Comparison of ENCODE assay signal across 9 mouse cellular contexts in genomic region chr2:132444442-132445161, GRCm38 (mm10). TPM values are rescaled to one million over a fixed set of nuclear protein-coding genes. Genes with fewer than 3 reads are reported as not detected.
A peak's percentile ranks its signal among the peaks of the same experiment; 100 is the strongest.
DNase-seq lines count a peak whose midpoint lies in the region; ATAC-seq and TF ChIP-seq lines count a peak whose summit lies in the region.
"Had no signal": no experiment of that assay in that cellular context is flagged by ENCODE, and none has a peak within 500 bp of the region (broad histone marks: within the 10 kb centered on the region; RNA-seq: fewer than 3 reads in every experiment).

No protein-coding gene starts in this region.

- no peak overlapping the region for H3K9ac ChIP-seq in kidney, embryonic 14.5 days (ENCODE audit: low read depth, low read length)
- H3K9ac ChIP-seq in forebrain, postnatal 0 days: no peak overlapping the region
- H3K9ac ChIP-seq in intestine, embryonic 16.5 days (ENCODE audit: low read depth, low read length): no peak overlapping the region

- no peak overlapping the region for H3K4me2 ChIP-seq in kidney, embryonic 14.5 days (replicated peaks; ENCODE audit: low read depth, low read length)
- no peak overlapping the region for H3K4me2 ChIP-seq in forebrain, postnatal 0 days (ENCODE audit: low read depth)
- H3K4me2 ChIP-seq in intestine, embryonic 16.5 days (ENCODE audit: low read depth, low read length): no peak overlapping the region

- no peak for TF ChIP-seq POLR2A in lung, adult 2 months (IDR thresholded peaks at IDR 0.05; ENCODE audit: borderline replicate concordance, extremely low read depth, low read depth, low read length)

- no peak overlapping the region for H3K27ac ChIP-seq in kidney, embryonic 14.5 days (ENCODE audit: low read depth, low read length)
- no peak overlapping the region for H3K27ac ChIP-seq in forebrain, postnatal 0 days (ENCODE audit: low read depth, low read length)
- no peak overlapping the region for H3K27ac ChIP-seq in midbrain, embryonic 10.5 days (replicated peaks)
- H3K27ac ChIP-seq in intestine, embryonic 16.5 days (ENCODE audit: low read length): no peak overlapping the region

- no peak overlapping the region for H3K4me3 ChIP-seq in kidney, embryonic 14.5 days (ENCODE audit: low read length)
- H3K4me3 ChIP-seq in forebrain, postnatal 0 days (ENCODE audit: low read depth, low read length): no peak overlapping the region
- H3K4me3 ChIP-seq in midbrain, embryonic 10.5 days: no peak overlapping the region
- H3K4me3 ChIP-seq in intestine, embryonic 16.5 days (ENCODE audit: low read length): no peak overlapping the region
- no peak overlapping the region for H3K4me3 ChIP-seq in lung, adult 2 months (replicated peaks; ENCODE audit: extremely low read depth, low read depth, low read length)

- H3K9me3 ChIP-seq in kidney, embryonic 14.5 days (ENCODE audit: control insufficient read depth, low read length): no peaks in the 10 kb centered on the region
- H3K9me3 ChIP-seq in forebrain, postnatal 0 days (ENCODE audit: low read length): no peaks in the 10 kb centered on the region
- H3K9me3 ChIP-seq in midbrain, embryonic 10.5 days (replicated peaks): no peaks in the 10 kb centered on the region
- no peaks in the 10 kb centered on the region for H3K9me3 ChIP-seq in intestine, embryonic 16.5 days (ENCODE audit: control insufficient read depth, low read length)

- no peaks in the 10 kb centered on the region for H3K36me3 ChIP-seq in kidney, embryonic 14.5 days (ENCODE audit: control insufficient read depth, insufficient read depth, low read length)
- no peaks in the 10 kb centered on the region for H3K36me3 ChIP-seq in forebrain, postnatal 0 days (ENCODE audit: insufficient read depth)
- H3K36me3 ChIP-seq in midbrain, embryonic 10.5 days: no peaks in the 10 kb centered on the region
- no peaks in the 10 kb centered on the region for H3K36me3 ChIP-seq in intestine, embryonic 16.5 days (ENCODE audit: control insufficient read depth, insufficient read depth, low read length)

- WGBS in kidney, embryonic 14.5 days: 24% methylated on average over 11 of the region's 11 CpGs
- WGBS in forebrain, postnatal 0 days: 5% methylated on average over 11 of the region's 11 CpGs
- 39% methylated on average over 11 of the region's 11 CpGs for WGBS in midbrain, embryonic 10.5 days
- WGBS in intestine, embryonic 16.5 days: 38% methylated on average over 11 of the region's 11 CpGs
- 53% methylated on average over 11 of the region's 11 CpGs for WGBS in lung, adult 2 months

- peak; percentile 69 for ATAC-seq in kidney, embryonic 14.5 days (ENCODE audit: low FRiP score, low TSS enrichment)
- peak; percentile 66; the same call in 1 of the 2 replicates for ATAC-seq in forebrain, postnatal 0 days
- ATAC-seq in CD4-positive, CD25-positive, alpha-beta regulatory T cell, adult 4 months: no peak
- no peak for ATAC-seq in intestine, embryonic 16.5 days

- DNase-seq in kidney, adult 9 months: no peak
- peak; percentile 57 for DNase-seq in embryo, embryonic 10 days (ENCODE audit: low spot score)
- DNase-seq in forebrain, postnatal 0 days: peak; percentile 69
- DNase-seq in midbrain, embryonic 10.5 days (ENCODE audit: low spot score): peak; percentile 26
- no peak for DNase-seq in lung, adult 2 months
- DNase-seq: cerebellum, postnatal 14 days had no signal

- no peaks in the 10 kb centered on the region for H3K27me3 ChIP-seq in kidney, embryonic 14.5 days (ENCODE audit: control insufficient read depth, insufficient read depth, low read length)
- H3K27me3 ChIP-seq in forebrain, postnatal 0 days (ENCODE audit: insufficient read depth, low read length): no peaks in the 10 kb centered on the region
- H3K27me3 ChIP-seq in midbrain, embryonic 10.5 days (ENCODE audit: low read depth, poor library complexity, severe bottlenecking): peaks cover 13% of the 10 kb centered on the region
- no peaks in the 10 kb centered on the region for H3K27me3 ChIP-seq in intestine, embryonic 16.5 days (replicated peaks; ENCODE audit: control insufficient read depth, insufficient read depth, low read length)

- no peaks in the 10 kb centered on the region for H3K4me1 ChIP-seq in kidney, embryonic 14.5 days (ENCODE audit: control insufficient read depth, insufficient read depth, low read length)
- peaks cover 10% of the 10 kb centered on the region; the same call in 1 of the 2 replicates for H3K4me1 ChIP-seq in forebrain, postnatal 0 days (ENCODE audit: insufficient read depth)
- H3K4me1 ChIP-seq in midbrain, embryonic 10.5 days: peaks cover 23% of the 10 kb centered on the region
- no peaks in the 10 kb centered on the region for H3K4me1 ChIP-seq in intestine, embryonic 16.5 days (ENCODE audit: control insufficient read depth, insufficient read depth, low read length)
- no peaks in the 10 kb centered on the region for H3K4me1 ChIP-seq in lung, adult 2 months (ENCODE audit: control insufficient read depth, insufficient read depth, low read length)

- TF ChIP-seq CTCF in forebrain, postnatal 0 days (IDR thresholded peaks at IDR 0.05; ENCODE audit: low read depth): no peak
- no peak for TF ChIP-seq CTCF in lung, adult 2 months (IDR thresholded peaks at IDR 0.05; ENCODE audit: insufficient read depth, low read length)

RNA-seq across cellular contexts. Expression of gene Prokr2, which starts 59.4 kb away (rescaled TPM):
- 0.20 and 0.30 TPM in 2 replicates for polyA plus RNA-seq in kidney, embryonic 14.5 days (2014; fragmentation: Nextera tagmentation; extraction: Ambion mirVana)
- total RNA-seq in forebrain, postnatal 0 days (2014; rRNA removed): 28.5 and 47.7 TPM in 2 replicates
- 9.0 and 14.0 TPM in 2 replicates for polyA plus RNA-seq in forebrain, postnatal 0 days (2015; fragmentation: Nextera tagmentation; extraction: Ambion mirVana)
- 0.56 and 1.0 TPM in 2 replicates for polyA plus RNA-seq in midbrain, embryonic 10.5 days (2016; fragmentation: Nextera tagmentation; extraction: Ambion mirVana)
- polyA plus RNA-seq in CD4-positive, CD25-positive, alpha-beta regulatory T cell, adult 4 months (2017; shearing (Covaris generic)): not detected
- polyA plus RNA-seq in intestine, embryonic 16.5 days (2015; fragmentation: Nextera tagmentation; extraction: Ambion mirVana): 0.17 and 0.18 TPM in 2 replicates
- not detected in 2 replicates for polyA plus RNA-seq in lung, adult 2 months (2012; rRNA removed)

Comparison
In these comparisons a context has a peak if more than half of its experiments do, and no peak if none do; other contexts are left out.
1. ATAC-seq: peak in kidney, embryonic 14.5 days (single experiment) and forebrain, postnatal 0 days (single experiment); none in CD4-positive, CD25-positive, alpha-beta regulatory T cell, adult 4 months (single experiment) and intestine, embryonic 16.5 days (single experiment).
2. DNase-seq: peak in embryo, embryonic 10 days (single experiment), forebrain, postnatal 0 days (single experiment) and midbrain, embryonic 10.5 days (single experiment); none in kidney, adult 9 months (single experiment) and lung, adult 2 months (single experiment).